Mouse (Mus musculus) MEL (cell line): Measurements from ENCODE around the gene Esyt1. TPM values are rescaled to one million over a fixed set of nuclear protein-coding genes. Genes with fewer than 3 reads are reported as not detected.

Experiments
- polyA plus RNA-seq, 2 experiments: library from polyadenylated mRNA; stranded (reverse) in 1 of 2; unstranded in 1 of 2; fragments of >175 nt in 1 of 2; fragments of >200 nt in 1 of 2; gene quantifications; 2 replicates each; pipeline versions ENCODE4 v1.2.1 to v1.2.4; 2012; ENCODE audit warnings: low replicate concordance in 2 of 2, low read depth in 1 of 2; ENCODE audit not compliant: insufficient read length in 2 of 2, insufficient read depth in 1 of 2, missing spikeins in 1 of 2
- total RNA-seq: library from RNA; depleted of rRNA; stranded (reverse); fragments of 300-350 nt; gene quantifications from 2 replicates; pipeline ENCODE4 v1.2.3, GENCODE M21; 2012; rRNA removed

Esyt1 gene
- total and polyA plus RNA-seq, 3 experiments: 35.1 to 57.0 (median 53.4) TPM

Other genes starting within 250 kb of the Esyt1 start
- gene Il23a, start 227.1 kb downstream of the Esyt1 start, total RNA-seq: 0.12 and 0.20 TPM in 2 replicates
- under 1 TPM in 1 of 2 experiments, not detected in 1; 0.29 TPM for gene Il23a, start 227.1 kb downstream of the Esyt1 start, polyA plus RNA-seq
- 6.8 and 7.9 TPM in 2 replicates for gene Pan2, start 222.5 kb downstream of the Esyt1 start, total RNA-seq
- gene Pan2, start 222.5 kb downstream of the Esyt1 start, polyA plus RNA-seq: 10 to 100 TPM in 1 of 2 experiments, not detected in 1; 28.6 TPM
- gene Cnpy2, start 203.4 kb downstream of the Esyt1 start, total RNA-seq: 92.4 and 98.1 TPM in 2 replicates
- gene Cnpy2, start 203.4 kb downstream of the Esyt1 start, polyA plus RNA-seq: 100 to 1,000 TPM in 1 of 2 experiments, not detected in 1; 107 TPM
- 161 and 187 TPM in 2 replicates for gene Cs, start 188.1 kb downstream of the Esyt1 start, total RNA-seq
- 100 to 1,000 TPM; 133 to 256 TPM for gene Cs, start 188.1 kb downstream of the Esyt1 start, polyA plus RNA-seq
- gene Coq10a, start 156.9 kb downstream of the Esyt1 start, total RNA-seq: 6.8 and 7.7 TPM in 2 replicates
- 10 to 100 TPM in 1 of 2 experiments, not detected in 1; 14.1 TPM for gene Coq10a, start 156.9 kb downstream of the Esyt1 start, polyA plus RNA-seq
- gene Ankrd52, start 148.8 kb downstream of the Esyt1 start, total RNA-seq: 9.5 and 10.0 TPM in 2 replicates
- gene Ankrd52, start 148.8 kb downstream of the Esyt1 start, polyA plus RNA-seq: 10 to 100 TPM in 1 of 2 experiments, not detected in 1; 39.9 TPM
- not detected in 2 replicates for gene Slc39a5, start 124.6 kb downstream of the Esyt1 start, total RNA-seq
- gene Slc39a5, start 124.6 kb downstream of the Esyt1 start, polyA plus RNA-seq: not detected
- gene Nabp2, start 114.4 kb downstream of the Esyt1 start, total RNA-seq: 33.7 and 39.9 TPM in 2 replicates
- gene Nabp2, start 114.4 kb downstream of the Esyt1 start, polyA plus RNA-seq: 100 to 1,000 TPM; 166 to 249 TPM
- 25.4 and 28.1 TPM in 2 replicates for gene Rnf41, start 114.2 kb downstream of the Esyt1 start, total RNA-seq
- 10 to 100 TPM in 1 of 2 experiments, not detected in 1; 27.4 TPM for gene Rnf41, start 114.2 kb downstream of the Esyt1 start, polyA plus RNA-seq
- 22.3 and 24.8 TPM in 2 replicates for gene Smarcc2, start 66.6 kb downstream of the Esyt1 start, total RNA-seq
- 100 to 1,000 TPM in 1 of 2 experiments, 10 to 100 TPM in 1; 68.8 to 226 TPM for gene Smarcc2, start 66.6 kb downstream of the Esyt1 start, polyA plus RNA-seq
- 560 and 589 TPM in 2 replicates for gene Myl6, start 31.7 kb downstream of the Esyt1 start, total RNA-seq
- 100 to 1,000 TPM in 1 of 2 experiments, not detected in 1; 399 TPM for gene Myl6, start 31.7 kb downstream of the Esyt1 start, polyA plus RNA-seq
- 1.8 and 2.6 TPM in 2 replicates for gene Myl6b, start 27.2 kb downstream of the Esyt1 start, total RNA-seq
- gene Myl6b, start 27.2 kb downstream of the Esyt1 start, polyA plus RNA-seq: 10 to 100 TPM in 1 of 2 experiments, not detected in 1; 18.8 TPM
- 14.2 and 14.6 TPM in 2 replicates for gene Zc3h10, start 21.9 kb upstream of the Esyt1 start, total RNA-seq
- 10 to 100 TPM in 1 of 2 experiments, not detected in 1; 17.3 TPM for gene Zc3h10, start 21.9 kb upstream of the Esyt1 start, polyA plus RNA-seq
- gene Rpl41, start 23.4 kb upstream of the Esyt1 start, total RNA-seq: 6,649 and 6,931 TPM in 2 replicates
- over 10,000 TPM in 1 of 2 experiments, 100 to 1,000 TPM in 1; 274 to 10,905 TPM for gene Rpl41, start 23.4 kb upstream of the Esyt1 start, polyA plus RNA-seq
- 232 and 235 TPM in 2 replicates for gene Pa2g4, start 40.1 kb upstream of the Esyt1 start, total RNA-seq
- gene Pa2g4, start 40.1 kb upstream of the Esyt1 start, polyA plus RNA-seq: 100 to 1,000 TPM; 298 to 663 TPM
- gene Erbb3, start 63.8 kb upstream of the Esyt1 start, total RNA-seq: 0.39 and 0.42 TPM in 2 replicates
- gene Erbb3, start 63.8 kb upstream of the Esyt1 start, polyA plus RNA-seq: under 1 TPM in 1 of 2 experiments, not detected in 1; 0.29 TPM
- 2,338 and 2,523 TPM in 2 replicates for gene Rps26, start 100.9 kb upstream of the Esyt1 start, total RNA-seq
- 1,000 to 10,000 TPM in 1 of 2 experiments, not detected in 1; 2,530 TPM for gene Rps26, start 100.9 kb upstream of the Esyt1 start, polyA plus RNA-seq
- not detected in 2 replicates for gene Ikzf4, start 120.1 kb upstream of the Esyt1 start, total RNA-seq
- gene Ikzf4, start 120.1 kb upstream of the Esyt1 start, polyA plus RNA-seq: under 1 TPM in 1 of 2 experiments, not detected in 1; 0.03 TPM
- 4.7 and 4.9 TPM in 2 replicates for gene Suox, start 148.2 kb upstream of the Esyt1 start, total RNA-seq
- gene Suox, start 148.2 kb upstream of the Esyt1 start, polyA plus RNA-seq: 1 to 10 TPM in 1 of 2 experiments, not detected in 1; 7.2 TPM
- gene Rab5b, start 170.4 kb upstream of the Esyt1 start, total RNA-seq: 16.2 and 18.7 TPM in 2 replicates
- gene Rab5b, start 170.4 kb upstream of the Esyt1 start, polyA plus RNA-seq: 10 to 100 TPM; 23.3 to 45.7 TPM
- 0.13 and 0.15 TPM in 2 replicates for gene Pmel, start 178.3 kb upstream of the Esyt1 start, total RNA-seq
- under 1 TPM in 1 of 2 experiments, not detected in 1; 0.45 TPM for gene Pmel, start 178.3 kb upstream of the Esyt1 start, polyA plus RNA-seq
- gene Cdk2, start 179.2 kb upstream of the Esyt1 start, total RNA-seq: 34.2 and 40.5 TPM in 2 replicates
- 10 to 100 TPM in 1 of 2 experiments, not detected in 1; 72.4 TPM for gene Cdk2, start 179.2 kb upstream of the Esyt1 start, polyA plus RNA-seq
- gene Dgka, start 219.0 kb upstream of the Esyt1 start, total RNA-seq: 0.69 and 1.0 TPM in 2 replicates
- 1 to 10 TPM in 1 of 2 experiments, not detected in 1; 3.5 TPM for gene Dgka, start 219.0 kb upstream of the Esyt1 start, polyA plus RNA-seq
- gene Pym1, start 222.0 kb upstream of the Esyt1 start, total RNA-seq: 64.2 and 77.4 TPM in 2 replicates
- 100 to 1,000 TPM in 1 of 2 experiments, not detected in 1; 107 TPM for gene Pym1, start 222.0 kb upstream of the Esyt1 start, polyA plus RNA-seq